Mouse (Mus musculus): ENCODE measurements around the gene Atf6b.

DNA sequence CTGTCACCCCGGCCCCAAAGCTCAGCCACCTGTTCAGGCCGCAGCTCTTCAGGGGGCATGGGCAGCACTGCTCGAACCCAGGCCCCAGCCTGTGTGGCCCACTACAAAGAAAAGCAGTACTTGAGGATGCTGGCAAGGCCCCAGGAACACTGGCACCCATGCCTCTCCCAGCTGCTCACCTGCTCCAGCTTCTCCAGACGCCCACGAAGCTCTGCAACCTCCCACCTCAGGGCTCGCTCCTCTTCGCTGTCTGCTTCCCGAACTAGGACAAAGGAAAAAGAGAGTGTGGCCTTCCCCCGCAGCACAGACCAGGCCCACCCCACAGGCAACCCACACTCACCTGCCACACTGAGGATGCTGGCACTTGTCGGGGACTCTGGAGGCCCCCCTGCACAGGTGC, 33.1 kb upstream of the Atf6b start:
- TF ChIP-seq CTCF (IDR thresholded peaks at IDR 0.05; ENCODE audit: low read depth) (no peak), EP300 (IDR thresholded peaks at IDR 0.05; ENCODE audit: low read depth) (no peak)

Measured in liver, embryonic 14.5 days (tissue).